Mouse (Mus musculus) megakaryocyte, embryonic 14.5 days (primary cell): ENCODE measurements around the gene Irx3. TPM values are rescaled to one million over a fixed set of nuclear protein-coding genes. Genes with fewer than 3 reads are reported as not detected.
A peak's percentile ranks its signal among the peaks of the same experiment; 100 is the strongest.

Experiments
- H3K27me3 ChIP-seq: replicated peaks from 2 replicates; pipeline ENCODE3; 2012; ENCODE audit warnings: inconsistent platforms
- H3K36me3 ChIP-seq: replicated peaks from 2 replicates; pipeline ENCODE3; 2012; ENCODE audit warnings: low read length, inconsistent platforms, mixed read lengths
- H3K4me1 ChIP-seq: 2 replicates; pipeline ENCODE4 v1.6.1; 2012; ENCODE audit warnings: inconsistent platforms
- H3K4me3 ChIP-seq: replicated peaks from 2 replicates; pipeline ENCODE3; 2012; ENCODE audit warnings: moderate library complexity, mild to moderate bottlenecking, inconsistent platforms
- H3K9me3 ChIP-seq: 2 replicates; pipeline ENCODE4 v1.6.1; 2012; ENCODE audit warnings: inconsistent platforms
- FLI1 ChIP-seq: IDR thresholded peaks from 2 replicates; pipeline ENCODE4 v1.6.1; 2012; ENCODE audit warnings: low read length, inconsistent platforms, mixed read lengths
- GATA1 ChIP-seq: IDR thresholded peaks from 3 replicates; pipeline ENCODE4 v1.6.1; 2012; ENCODE audit warnings: mixed read lengths, low read length, inconsistent platforms, borderline replicate concordance
- polyA plus RNA-seq: library from polyadenylated mRNA; stranded (reverse); fragments of >175 nt; gene quantifications from 2 replicates; pipeline ENCODE4 v1.2.3, GENCODE M21; 2012; ENCODE audit warnings: low replicate concordance; ENCODE audit not compliant: insufficient read depth

Irx3 gene
- not detected in 2 replicates for polyA plus RNA-seq

DNA sequence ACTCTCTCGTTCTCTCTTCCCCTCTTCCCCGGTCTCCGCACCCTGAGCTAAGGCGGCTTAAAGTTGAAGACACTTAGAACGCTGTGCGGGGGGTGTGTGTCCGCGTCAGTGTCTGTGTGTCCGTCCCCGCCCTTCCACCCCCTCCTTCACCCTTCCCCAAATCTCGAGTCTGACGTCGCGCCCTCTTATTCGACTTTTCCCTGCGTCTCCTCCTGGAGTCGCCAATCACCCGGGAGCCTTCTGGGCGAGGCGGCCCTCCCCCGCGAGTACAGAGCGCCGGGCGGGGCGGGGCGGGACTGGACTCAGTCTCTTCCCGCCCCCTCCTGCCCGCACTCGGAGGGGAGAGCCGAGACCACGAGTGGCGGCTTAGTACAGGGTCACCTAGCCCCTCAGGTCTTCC is at the start of gene Irx3:
Gene Irx3 (minus strand): TSS at position 229 of the 400 bp plus-strand sequence.
- no peak for TF ChIP-seq FLI1
- TF ChIP-seq GATA1: no peak
- H3K4me3 ChIP-seq: peak within 1 kb of the TSS; percentile 89
- no peaks in the 10 kb centered on the region for H3K36me3 ChIP-seq
- H3K4me1 ChIP-seq: peaks cover 49% of the 10 kb centered on the region
- peaks cover 9% of the 10 kb centered on the region for H3K9me3 ChIP-seq
- H3K27me3 ChIP-seq: peaks cover 98% of the 10 kb centered on the region

DNA sequence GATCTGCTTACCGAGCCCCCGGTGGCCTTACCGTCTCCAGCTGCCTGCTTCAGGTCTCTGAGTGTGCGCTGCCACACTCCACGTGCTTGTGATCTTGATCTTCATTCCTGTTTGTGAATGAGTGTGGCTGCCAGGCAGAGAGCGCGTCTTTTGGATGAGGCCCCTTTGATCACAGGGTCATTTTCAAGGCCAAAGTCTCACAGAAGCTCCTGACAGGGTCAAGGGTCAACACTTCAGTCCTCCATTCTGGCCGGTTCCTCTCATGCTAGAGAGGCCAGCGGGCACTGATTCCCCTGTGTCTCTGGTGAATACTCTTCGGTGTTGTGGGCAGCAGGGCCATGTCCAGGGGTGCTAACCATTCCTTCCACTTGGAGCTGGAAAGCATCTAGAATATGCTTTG is 49.5 kb upstream of the Irx3 start:
- Histone ChIP-seq H3K4me3 (no peak overlapping the region), H3K9me3 (no peaks in the 10 kb centered on the region), H3K4me1 (no peaks in the 10 kb centered on the region), H3K27me3 (no peaks in the 10 kb centered on the region), H3K36me3 (no peaks in the 10 kb centered on the region)
- TF ChIP-seq FLI1 (no peak), GATA1 (no peak)

DNA sequence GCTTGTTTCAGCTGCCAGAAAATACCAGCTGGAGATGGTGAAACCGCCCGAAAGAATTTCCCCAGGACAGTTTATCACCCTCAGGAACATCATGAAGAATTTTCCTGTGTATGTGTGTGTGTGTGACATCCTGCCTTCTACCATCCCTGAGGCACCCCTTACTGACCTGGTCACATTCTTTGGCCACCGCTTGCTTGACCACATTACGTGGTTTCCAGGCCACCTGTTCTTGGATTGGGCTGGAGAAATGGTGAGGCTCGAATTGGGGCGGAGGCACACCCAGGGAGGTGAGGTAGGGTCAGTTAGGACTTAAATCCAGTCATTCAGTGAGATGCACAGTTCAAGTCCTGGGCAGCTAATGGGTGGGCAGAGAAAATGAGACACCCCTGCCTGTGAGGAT is 48.1 kb upstream of the Irx3 start:
- no peaks in the 10 kb centered on the region for H3K9me3 ChIP-seq
- H3K4me3 ChIP-seq: no peak overlapping the region
- H3K27me3 ChIP-seq: no peaks in the 10 kb centered on the region
- no peaks in the 10 kb centered on the region for H3K36me3 ChIP-seq
- TF ChIP-seq FLI1 (no peak), GATA1 (no peak)
- no peaks in the 10 kb centered on the region for H3K4me1 ChIP-seq

DNA sequence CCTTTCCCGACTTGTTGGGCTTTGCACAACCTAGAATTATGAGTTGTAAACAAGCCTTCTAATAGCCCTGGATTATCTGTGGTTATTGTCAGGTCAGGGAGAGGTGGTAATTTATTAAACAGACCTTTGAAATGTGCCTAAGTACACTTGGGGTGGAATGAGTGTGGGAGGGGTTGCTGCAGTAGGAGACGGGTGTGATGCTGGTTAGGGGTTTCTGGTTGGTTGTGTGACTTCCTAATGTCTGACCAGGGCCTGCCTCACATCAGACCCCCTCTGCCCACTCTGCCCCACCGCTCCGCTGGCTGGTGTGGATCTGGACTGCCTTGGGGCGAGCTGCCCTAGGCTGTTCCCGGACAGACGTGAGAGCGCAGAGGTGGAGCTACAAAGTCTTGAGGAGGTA is 47.7 kb upstream of the Irx3 start:
- no peak overlapping the region for H3K4me3 ChIP-seq
- no peaks in the 10 kb centered on the region for H3K27me3 ChIP-seq
- TF ChIP-seq GATA1 (no peak), FLI1 (no peak)
- no peaks in the 10 kb centered on the region for H3K36me3 ChIP-seq
- no peaks in the 10 kb centered on the region for H3K9me3 ChIP-seq
- H3K4me1 ChIP-seq: no peaks in the 10 kb centered on the region

DNA sequence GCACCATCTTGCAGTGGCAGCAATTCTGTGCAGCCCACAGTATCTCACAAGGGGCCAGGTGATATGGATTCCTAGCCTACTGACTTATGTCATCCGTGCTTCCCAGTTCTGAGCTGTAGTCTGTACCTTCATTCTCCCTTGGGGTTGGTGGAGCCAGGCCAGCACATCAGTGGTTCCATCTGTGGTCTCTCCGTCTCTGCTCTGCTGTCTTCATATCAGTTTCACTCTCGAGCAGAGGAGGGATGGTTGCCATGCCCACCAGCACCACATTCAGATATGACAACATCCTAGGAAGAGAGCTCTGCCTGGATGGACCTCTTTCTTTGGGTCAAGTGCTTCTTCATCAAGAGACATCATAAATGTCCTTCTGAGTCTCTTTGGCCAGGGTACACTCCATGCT is 43.8 kb upstream of the Irx3 start:
- H3K9me3 ChIP-seq: no peaks in the 10 kb centered on the region; the same call in 1 of the 2 replicates

DNA sequence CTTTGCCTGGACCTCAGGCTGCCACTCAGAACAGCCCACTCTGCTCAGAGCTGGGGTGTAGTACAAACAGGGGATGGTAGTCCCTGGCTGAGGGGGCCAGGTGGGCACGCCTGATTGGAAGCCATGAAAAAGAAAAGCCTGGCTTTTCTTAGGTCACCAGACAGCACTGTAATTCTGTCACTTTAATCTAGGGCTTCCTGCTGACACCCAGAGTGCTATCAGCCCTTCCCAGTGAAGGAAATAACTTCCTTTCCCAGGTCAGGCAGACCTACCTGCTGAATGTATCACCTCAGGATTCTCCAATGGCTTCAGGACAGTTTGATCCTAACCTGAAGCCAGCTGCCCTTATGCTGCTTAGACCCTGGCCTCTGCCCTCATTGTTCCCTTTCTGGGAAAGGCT is 35.3 kb upstream of the Irx3 start:
- no peaks in the 10 kb centered on the region for H3K4me1 ChIP-seq
- TF ChIP-seq FLI1 (no peak), GATA1 (no peak)
- H3K4me3 ChIP-seq: no peak overlapping the region
- no peaks in the 10 kb centered on the region for H3K9me3 ChIP-seq
- H3K27me3 ChIP-seq: peaks cover 4% of the 10 kb centered on the region
- no peaks in the 10 kb centered on the region for H3K36me3 ChIP-seq

More for the DNA sequence above, 43.8 kb upstream of the Irx3 start:
- no peaks in the 10 kb centered on the region for H3K36me3 ChIP-seq
- TF ChIP-seq GATA1 (no peak), FLI1 (no peak)
- H3K4me3 ChIP-seq: no peak overlapping the region
- H3K4me1 ChIP-seq: no peaks in the 10 kb centered on the region
- H3K27me3 ChIP-seq: no peaks in the 10 kb centered on the region

DNA sequence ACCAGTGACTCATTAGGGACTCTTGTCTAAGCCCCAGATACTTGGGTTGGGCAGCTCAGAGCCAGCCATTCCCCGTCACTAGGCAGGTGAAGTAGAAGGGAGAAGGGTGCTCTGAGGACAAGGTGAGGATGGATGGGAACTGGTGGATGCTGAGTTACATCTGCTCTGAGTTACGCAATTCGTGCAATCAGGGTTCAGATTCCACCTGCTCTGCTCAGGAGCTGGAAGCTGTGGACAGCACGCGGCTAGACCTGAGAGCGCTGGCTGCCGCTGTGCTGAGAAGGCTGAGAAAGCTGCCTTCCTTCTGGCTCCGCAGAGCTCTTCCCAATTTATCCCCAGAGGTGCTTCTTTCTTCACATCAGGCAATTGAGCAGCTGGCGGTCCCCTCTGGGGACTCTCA is 34.8 kb upstream of the Irx3 start:
- H3K36me3 ChIP-seq: no peaks in the 10 kb centered on the region
- peaks cover 4% of the 10 kb centered on the region for H3K27me3 ChIP-seq
- no peaks in the 10 kb centered on the region for H3K9me3 ChIP-seq
- no peaks in the 10 kb centered on the region for H3K4me1 ChIP-seq
- TF ChIP-seq FLI1 (no peak), GATA1 (no peak)
- H3K4me3 ChIP-seq: no peak overlapping the region

DNA sequence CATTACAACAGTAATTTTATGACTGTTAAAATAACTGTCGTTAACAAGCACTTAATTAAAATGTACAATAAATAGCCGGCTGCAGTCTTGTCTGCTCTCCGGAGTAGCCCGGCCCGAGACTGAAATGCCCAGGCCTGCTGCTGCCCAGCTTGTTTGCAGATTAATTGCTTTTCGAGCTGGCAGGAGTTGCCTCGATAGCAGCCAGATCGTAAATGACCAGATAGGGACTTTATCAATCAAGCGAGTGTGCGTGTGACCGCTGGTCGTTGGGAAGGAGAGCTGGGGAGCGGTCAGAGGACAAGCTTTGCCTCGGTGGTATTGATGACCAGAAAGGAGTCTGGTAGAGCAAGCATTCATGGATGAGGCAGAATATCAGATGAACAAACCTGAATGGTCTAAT is 25.8 kb upstream of the Irx3 start:
- Histone ChIP-seq H3K9me3 (no peaks in the 10 kb centered on the region), H3K4me1 (no peaks in the 10 kb centered on the region), H3K36me3 (no peaks in the 10 kb centered on the region), H3K27me3 (peaks cover 8% of the 10 kb centered on the region), H3K4me3 (no peak overlapping the region)
- TF ChIP-seq GATA1 (no peak), FLI1 (no peak)

DNA sequence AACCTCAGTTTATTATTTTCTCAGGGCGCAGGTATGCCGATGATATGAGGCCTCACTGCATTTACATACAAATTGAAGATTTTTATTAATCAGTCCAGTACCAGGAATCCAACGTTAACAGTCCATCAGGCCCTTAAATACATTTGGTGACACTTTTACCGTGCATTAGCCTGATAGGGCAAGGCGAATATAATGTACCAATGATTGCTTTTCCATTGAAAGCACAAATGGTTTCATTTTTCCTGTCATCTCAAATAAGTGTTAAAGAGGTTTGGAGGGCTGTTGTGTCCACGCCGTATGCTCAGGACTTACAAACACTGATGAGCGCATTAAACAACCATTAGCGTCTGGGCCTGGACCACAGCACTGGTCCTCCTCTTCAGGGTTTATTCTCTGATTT is 25.3 kb upstream of the Irx3 start:
- Histone ChIP-seq H3K36me3 (no peaks in the 10 kb centered on the region), H3K4me1 (no peaks in the 10 kb centered on the region), H3K9me3 (no peaks in the 10 kb centered on the region), H3K27me3 (peaks cover 8% of the 10 kb centered on the region), H3K4me3 (no peak overlapping the region)
- TF ChIP-seq FLI1: no peak
- TF ChIP-seq GATA1: no peak

DNA sequence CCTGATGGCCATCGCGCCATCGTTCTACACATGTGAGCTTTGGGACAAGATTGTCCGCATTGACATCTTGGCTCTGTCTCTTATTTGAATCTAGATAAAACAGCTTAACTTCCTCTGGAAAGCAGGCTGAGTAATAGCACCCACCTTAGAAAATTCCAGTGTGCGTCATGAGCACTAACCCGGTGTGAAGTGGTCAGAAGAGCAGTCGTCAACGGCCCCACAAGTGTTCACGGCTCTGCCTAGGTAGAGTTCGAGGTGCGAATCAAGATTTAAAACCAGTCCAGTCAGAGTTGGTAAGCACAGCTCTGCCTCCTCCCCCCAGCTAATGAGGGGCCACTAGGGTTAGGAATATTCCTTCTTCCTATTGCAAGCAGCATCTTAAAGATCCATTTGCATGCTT is 21.5 kb upstream of the Irx3 start:
- TF ChIP-seq GATA1 (no peak), FLI1 (no peak)
- H3K9me3 ChIP-seq: no peaks in the 10 kb centered on the region
- no peak overlapping the region for H3K4me3 ChIP-seq
- H3K27me3 ChIP-seq: peaks cover 20% of the 10 kb centered on the region
- H3K4me1 ChIP-seq: no peaks in the 10 kb centered on the region
- H3K36me3 ChIP-seq: no peaks in the 10 kb centered on the region

DNA sequence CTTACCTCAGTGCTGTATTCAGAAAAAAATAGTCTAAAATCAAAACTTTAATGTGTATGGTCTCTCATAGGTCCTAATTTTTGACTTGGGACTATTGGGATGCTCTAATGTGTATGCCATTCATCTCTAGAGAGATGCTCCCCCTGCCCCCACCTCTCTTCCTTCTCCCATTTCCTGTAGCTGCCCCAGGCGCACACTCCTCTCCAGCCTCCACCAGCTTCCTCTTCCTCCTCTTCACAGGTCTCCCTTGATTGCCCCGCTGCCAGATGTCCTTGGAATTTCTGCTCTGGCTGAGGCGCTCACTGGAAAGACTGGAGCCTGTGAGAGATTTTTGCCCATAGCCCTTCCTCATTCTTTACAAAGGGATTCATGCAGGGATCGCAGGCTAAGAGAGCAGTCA is 20.9 kb upstream of the Irx3 start:
- no peaks in the 10 kb centered on the region for H3K36me3 ChIP-seq
- H3K27me3 ChIP-seq: peaks cover 21% of the 10 kb centered on the region
- H3K4me3 ChIP-seq: no peak overlapping the region
- H3K9me3 ChIP-seq: no peaks in the 10 kb centered on the region
- H3K4me1 ChIP-seq: no peaks in the 10 kb centered on the region
- TF ChIP-seq GATA1 (no peak), FLI1 (no peak)

DNA sequence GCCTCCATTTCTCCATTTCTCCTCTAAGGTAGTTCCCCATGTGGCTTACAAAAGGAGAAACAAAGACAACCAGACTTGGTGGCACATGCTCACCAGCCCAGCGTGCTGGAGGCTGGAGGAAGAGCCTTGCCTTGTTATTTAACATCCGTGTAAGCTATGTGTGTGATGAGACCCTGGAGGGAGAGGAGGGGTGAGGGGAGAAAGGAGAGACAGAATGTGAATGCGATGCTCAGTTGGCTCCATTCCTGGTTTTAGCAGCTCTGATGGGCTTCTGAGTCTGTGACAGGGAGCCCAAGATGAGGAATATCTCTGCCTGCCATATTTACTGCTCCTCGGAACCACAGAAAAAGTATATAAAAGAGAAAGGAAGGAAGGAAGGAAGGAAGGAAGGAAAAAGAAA is 20.1 kb upstream of the Irx3 start:
- Histone ChIP-seq H3K27me3 (peaks cover 24% of the 10 kb centered on the region), H3K9me3 (no peaks in the 10 kb centered on the region)
- TF ChIP-seq FLI1 (no peak), GATA1 (no peak)

More for the DNA sequence above, 20.1 kb upstream of the Irx3 start:
- Histone ChIP-seq H3K4me3 (no peak overlapping the region), H3K4me1 (no peaks in the 10 kb centered on the region), H3K36me3 (no peaks in the 10 kb centered on the region)
